Mouse (Mus musculus) kidney, postnatal 0 days (tissue): Measurements from ENCODE around the gene Bcr. TPM values are rescaled to one million over a fixed set of nuclear protein-coding genes. Genes with fewer than 3 reads are reported as not detected.
A peak's percentile ranks its signal among the peaks of the same experiment; 100 is the strongest.

ENCODE experiments used
- ATAC-seq: fragments of 200-750 bp; cut with Nextera tagmentation; replicated peaks from 2 replicates; pipeline ENCODE4 v1.8.0; 2017; ENCODE audit warnings: low read depth, moderate number of reproducible peaks, moderate TSS enrichment, moderate library complexity; ENCODE audit not compliant: low FRiP score
- DNase-seq: peaks from one replicate; pipeline ENCODE4 v3.0.0-alpha.2; 2016; ENCODE audit warnings: low spot score
- H3K27ac ChIP-seq: fragments of 300-500 bp; sonication (generic); 2 replicates; pipeline ENCODE4 v1.5.1; 2014; ENCODE audit warnings: mild to moderate bottlenecking
- H3K27me3 ChIP-seq: fragments of 300-500 bp; sonication (generic); 2 replicates; pipeline ENCODE4 v1.6.1; 2014; ENCODE audit warnings: low read length, mixed read lengths; ENCODE audit not compliant: insufficient read depth
- H3K36me3 ChIP-seq: fragments of 300-500 bp; sonication (generic); 2 replicates; pipeline ENCODE4 v1.6.1; 2014; ENCODE audit warnings: low read length, mixed read lengths; ENCODE audit not compliant: insufficient read depth
- H3K4me1 ChIP-seq: fragments of 300-500 bp; sonication (generic); replicated peaks from 2 replicates; pipeline ENCODE4 v1.6.1; 2014; ENCODE audit warnings: antibody characterized with exemption, low read length, mixed read lengths; ENCODE audit not compliant: insufficient read depth
- H3K4me2 ChIP-seq: fragments of 300-500 bp; sonication (generic); 2 replicates; pipeline ENCODE4 v1.6.1; 2014; ENCODE audit warnings: mild to moderate bottlenecking, low read length, moderate library complexity, mixed read lengths
- H3K4me3 ChIP-seq: fragments of 300-500 bp; sonication (generic); replicated peaks from 2 replicates; pipeline ENCODE4 v1.5.1; 2014; ENCODE audit warnings: low read depth, low read length
- H3K9ac ChIP-seq: fragments of 300-500 bp; sonication (generic); 2 replicates; pipeline ENCODE4 v1.6.1; 2014; ENCODE audit warnings: low read depth, low read length
- H3K9me3 ChIP-seq: fragments of 300-500 bp; sonication (generic); replicated peaks from 2 replicates; pipeline ENCODE4 v1.6.1; 2016; ENCODE audit warnings: low read length, inconsistent platforms, mixed read lengths
- CTCF ChIP-seq: IDR thresholded peaks from 2 replicates; pipeline ENCODE4 v1.5.1; 2016; ENCODE audit warnings: antibody characterized with exemption, low read depth, mild to moderate bottlenecking, moderate library complexity
- WGBS: fragments of 180-500 bp; shearing (Covaris S2); extraction: QIAGEN DNeasy Blood & Tissue Kit; methylation state at CpG from one replicate; pipeline ENCODE4 v1.1.7; 2014; 5-methylcytosine and 5-hydroxymethylcytosine counted together
- polyA plus RNA-seq: library from polyadenylated mRNA; unstranded; fragments of >200 nt; fragmentation: Nextera tagmentation; extraction: Ambion mirVana; gene quantifications from 2 replicates; pipeline ENCODE4 v1.2.1, GENCODE M21; 2015

Bcr gene
- polyA plus RNA-seq, 1 experiment from 2014 or later: 5.9 TPM

DNA sequence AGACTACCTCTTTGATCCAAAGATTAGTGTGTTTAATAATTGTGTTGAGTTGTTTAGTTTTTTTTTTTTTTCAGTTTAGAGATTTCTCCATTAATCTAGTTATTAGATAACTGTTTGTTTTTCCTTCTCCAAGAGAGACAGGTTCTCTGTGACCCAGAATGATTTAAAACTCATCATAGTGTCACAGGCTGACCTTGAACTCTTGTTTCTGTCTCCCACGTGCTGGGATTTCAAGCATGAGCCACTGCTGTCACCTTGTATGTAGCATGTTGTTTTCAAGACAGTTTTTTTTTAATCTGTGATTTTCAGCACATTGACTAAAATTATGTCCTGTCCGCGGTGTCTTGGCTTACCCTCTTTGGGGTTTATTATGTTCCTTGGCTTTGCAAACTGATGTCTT is 47.7 kb downstream of the Bcr start:
- Histone ChIP-seq H3K4me1 (peaks cover 14% of the 10 kb centered on the region; the same call in 1 of the 2 replicates), H3K9ac (no peak overlapping the region), H3K36me3 (no peaks in the 10 kb centered on the region), H3K4me2 (no peak overlapping the region), H3K27me3 (no peaks in the 10 kb centered on the region), H3K4me3 (no peak overlapping the region), H3K9me3 (no peaks in the 10 kb centered on the region), H3K27ac (no peak overlapping the region)
- no peak for ATAC-seq
- no peak for TF ChIP-seq CTCF
- WGBS: 35% methylated on average over 3 of the region's 3 CpGs
- no peak for DNase-seq

DNA sequence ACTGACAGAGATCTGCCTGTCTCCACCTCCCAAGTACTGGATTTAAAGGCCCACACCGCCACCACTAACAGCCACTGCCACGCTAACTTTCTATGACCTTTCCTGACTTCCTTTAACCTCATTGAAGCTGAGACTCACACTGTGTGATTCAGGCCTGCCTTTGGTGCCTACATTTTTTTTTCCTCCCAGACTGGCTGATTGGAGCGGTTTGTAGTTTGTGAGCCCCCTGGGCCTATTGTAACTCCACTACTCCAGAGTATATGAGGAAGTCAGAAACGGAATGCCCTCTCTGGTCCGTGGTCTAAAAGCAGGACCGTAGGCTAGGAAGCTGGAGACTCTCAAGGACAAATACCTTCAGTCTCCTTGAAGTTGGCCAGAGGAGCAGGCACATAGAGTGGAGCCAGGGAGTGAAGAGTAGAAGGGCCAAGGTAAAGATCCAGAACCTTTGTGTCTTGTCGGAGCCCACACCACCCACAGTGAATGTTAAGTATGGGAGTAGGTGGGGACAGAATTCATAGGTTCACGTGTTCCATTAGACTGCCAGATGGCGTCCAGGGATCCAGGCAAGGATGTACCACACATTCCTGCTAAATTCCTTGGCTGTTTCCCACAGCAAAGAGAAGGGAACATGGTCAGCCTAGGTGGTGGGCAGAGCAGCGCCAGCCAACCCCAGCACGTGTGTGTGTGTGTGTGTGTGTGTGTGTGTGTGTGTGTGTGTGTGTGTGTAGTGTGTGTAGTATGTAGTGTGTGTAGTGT is 51.2 kb downstream of the Bcr start:
- Histone ChIP-seq H3K27me3 (no peaks in the 10 kb centered on the region), H3K27ac (no peak overlapping the region), H3K9ac (no peak overlapping the region), H3K4me2 (no peak overlapping the region), H3K9me3 (no peaks in the 10 kb centered on the region), H3K4me3 (no peak overlapping the region), H3K36me3 (no peaks in the 10 kb centered on the region), H3K4me1 (no peaks in the 10 kb centered on the region)
- DNase-seq (no peak), ATAC-seq (no peak)
- no peak for TF ChIP-seq CTCF
- 82% methylated on average over 11 of the region's 11 CpGs for WGBS

DNA sequence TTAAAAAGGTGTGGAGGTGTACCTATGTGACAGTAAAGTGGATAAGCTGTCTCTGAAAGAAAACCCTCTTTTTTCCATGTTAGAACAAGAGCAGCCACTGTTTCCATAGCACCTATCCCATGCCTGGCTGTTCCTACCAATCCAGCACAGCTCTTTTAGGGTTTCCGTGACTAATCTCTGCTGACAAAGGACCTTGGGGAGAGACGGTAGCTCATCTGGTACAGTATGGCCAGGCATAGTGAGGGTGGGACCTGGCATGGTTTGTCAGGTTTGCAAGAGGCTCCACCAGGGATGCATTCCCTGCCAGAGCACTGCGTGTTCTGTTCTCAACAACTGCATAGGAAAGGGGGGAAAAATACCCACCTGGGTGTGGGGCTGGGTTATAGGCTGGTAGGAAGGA is 52.0 kb downstream of the Bcr start:
- 89% methylated on average over 3 of the region's 3 CpGs for WGBS

DNA sequence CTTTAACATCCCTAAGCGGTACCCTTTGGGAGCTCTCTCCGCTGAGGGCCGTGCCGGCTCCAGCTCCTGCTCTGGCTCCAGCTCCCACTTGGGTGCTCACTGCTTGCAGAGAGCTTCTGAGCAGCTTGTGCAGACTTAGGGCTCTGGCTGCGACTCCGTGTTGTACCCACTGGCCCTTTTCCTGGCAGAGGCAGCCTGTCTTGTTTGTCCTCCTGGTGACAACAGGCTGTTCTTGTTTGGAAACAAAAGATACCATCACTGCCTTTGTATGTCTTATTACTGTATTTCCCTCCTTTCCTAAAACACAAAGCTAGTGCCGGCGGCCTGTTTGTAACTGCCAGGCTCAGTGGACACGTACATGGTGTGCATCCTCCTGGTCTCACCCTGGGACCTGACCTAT is 53.2 kb downstream of the Bcr start:
- Histone ChIP-seq H3K36me3 (no peaks in the 10 kb centered on the region), H3K9me3 (no peaks in the 10 kb centered on the region), H3K4me3 (no peak overlapping the region), H3K27ac (no peak overlapping the region), H3K4me2 (no peak overlapping the region), H3K4me1 (no peaks in the 10 kb centered on the region), H3K27me3 (no peaks in the 10 kb centered on the region), H3K9ac (no peak overlapping the region)
- DNase-seq: no peak
- TF ChIP-seq CTCF: no peak
- WGBS: 81% methylated on average over 9 of the region's 9 CpGs
- ATAC-seq: no peak

More for the DNA sequence above, 52.0 kb downstream of the Bcr start:
- Histone ChIP-seq H3K4me3 (no peak overlapping the region), H3K27ac (no peak overlapping the region), H3K9me3 (no peaks in the 10 kb centered on the region), H3K4me1 (no peaks in the 10 kb centered on the region), H3K36me3 (no peaks in the 10 kb centered on the region), H3K9ac (no peak overlapping the region), H3K4me2 (no peak overlapping the region), H3K27me3 (no peaks in the 10 kb centered on the region)
- DNase-seq: no peak
- ATAC-seq: no peak
- TF ChIP-seq CTCF: no peak

DNA sequence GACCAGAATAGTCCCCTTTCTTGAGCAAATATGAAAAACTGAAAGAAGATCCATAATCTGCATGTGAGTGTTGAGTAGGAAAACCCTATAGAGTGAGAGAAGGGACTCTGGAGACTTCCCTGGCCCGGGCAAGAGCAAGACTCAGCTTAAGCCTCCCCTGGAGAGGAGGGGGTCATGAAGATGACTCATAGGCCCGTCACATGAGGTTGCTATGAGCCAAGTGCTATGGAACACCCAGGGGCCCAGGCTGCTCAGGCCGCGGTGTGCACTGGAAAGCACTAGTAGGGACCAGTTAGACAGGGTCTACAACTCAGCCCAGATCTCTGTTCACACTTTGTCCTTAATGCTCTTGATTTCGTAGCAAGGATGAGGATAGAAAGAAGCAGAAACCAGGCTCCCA is 54.8 kb downstream of the Bcr start:
- H3K9me3 ChIP-seq: no peaks in the 10 kb centered on the region
- peak; percentile 52; the same call in 1 of the 2 replicates for ATAC-seq
- H3K36me3 ChIP-seq: no peaks in the 10 kb centered on the region
- no peak overlapping the region for H3K4me3 ChIP-seq
- no peaks in the 10 kb centered on the region for H3K27me3 ChIP-seq
- H3K4me2 ChIP-seq: no peak overlapping the region
- no peak overlapping the region for H3K9ac ChIP-seq
- H3K4me1 ChIP-seq: peaks cover 4% of the 10 kb centered on the region; the same call in 1 of the 2 replicates
- WGBS: 70% methylated on average over 5 of the region's 5 CpGs
- TF ChIP-seq CTCF: no peak
- DNase-seq: no peak
- H3K27ac ChIP-seq: no peak overlapping the region

DNA sequence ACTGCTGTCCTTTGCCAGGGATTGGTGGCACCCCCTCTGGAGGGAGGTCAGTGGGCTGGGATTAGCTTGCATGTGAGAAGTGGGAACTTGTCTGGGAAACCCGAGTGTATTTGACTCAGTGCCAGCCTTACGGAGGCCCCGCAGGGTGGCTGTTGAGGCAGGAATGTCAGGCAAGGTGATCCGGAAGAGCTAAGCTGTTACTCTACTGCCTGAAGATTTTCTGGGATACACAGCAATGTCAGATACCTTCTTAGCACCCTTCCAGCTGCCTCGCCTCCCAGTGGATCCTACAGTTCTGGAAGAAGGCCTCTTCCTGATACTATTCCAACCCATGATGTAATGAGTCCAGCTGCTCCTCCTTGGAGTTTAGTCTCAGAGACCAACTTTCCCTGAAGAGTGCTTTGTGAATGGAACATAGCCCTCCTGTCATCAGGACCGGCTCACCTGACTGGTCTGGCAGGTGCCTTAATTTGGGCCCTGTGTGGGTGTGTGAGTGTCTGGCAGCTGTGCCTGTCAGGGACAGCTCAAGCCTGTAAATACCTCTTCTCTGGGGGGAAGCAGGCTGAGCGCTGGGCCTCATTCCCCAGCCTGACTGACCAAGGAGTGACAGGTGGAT is 56.6 kb downstream of the Bcr start:
- no peak for TF ChIP-seq CTCF
- Histone ChIP-seq H3K4me1 (peaks cover 4% of the 10 kb centered on the region; the same call in 1 of the 2 replicates), H3K27me3 (no peaks in the 10 kb centered on the region), H3K36me3 (no peaks in the 10 kb centered on the region), H3K9ac (no peak overlapping the region), H3K9me3 (no peaks in the 10 kb centered on the region), H3K4me3 (no peak overlapping the region), H3K4me2 (no peak overlapping the region), H3K27ac (no peak overlapping the region)
- DNase-seq: no peak
- 56% methylated on average over 7 of the region's 7 CpGs for WGBS
- no peak for ATAC-seq
